Comparison of ENCODE assay signal across 8 mouse cellular contexts in the genomic region with DNA sequence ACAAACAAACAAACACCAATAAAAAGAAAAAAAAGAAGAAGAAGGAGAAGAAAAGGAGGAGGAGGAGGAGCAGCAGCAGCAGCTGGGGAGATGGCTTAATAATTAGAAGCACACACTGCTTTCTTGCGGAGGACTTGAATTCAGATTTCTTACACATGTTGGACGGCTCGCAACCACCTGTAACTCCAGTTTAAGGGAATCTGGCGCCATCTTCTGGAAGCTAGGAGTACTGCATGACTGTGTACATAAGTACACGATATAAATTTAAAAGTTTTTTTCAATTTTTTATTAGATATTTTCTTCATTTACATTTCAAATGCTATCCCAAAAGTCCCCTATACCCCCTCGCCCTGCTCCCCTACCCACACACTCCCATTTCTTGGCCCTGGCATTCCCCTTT. TPM values are rescaled to one million over a fixed set of nuclear protein-coding genes. Genes with fewer than 3 reads are reported as not detected.
DNase-seq lines count a peak whose midpoint lies in the region.

No protein-coding gene starts in this region.

- peak; percentile 58 for DNase-seq in gastrocnemius, adult 18-20 months (ENCODE audit: low spot score)
- no peak for DNase-seq in gastrocnemius, postnatal 25 days
- peak; percentile 32 for DNase-seq in right cerebral cortex, adult 18-20 months
- DNase-seq in right cerebral cortex, postnatal 25 days = no peak
- DNase-seq in cerebellum, adult 8-10 months = peak; percentile 57
- peak; percentile 85 for DNase-seq in induced T-regulatory cell, adult 2 months (ENCODE audit: low read depth)
- DNase-seq in lung, postnatal 25 days (ENCODE audit: low spot score) = peak; percentile 41
- DNase-seq in testis, postnatal 14 days (ENCODE audit: low spot score) = peak; percentile 58

RNA-seq across cellular contexts. Expression of a gene that starts 29.9 kb away (rescaled TPM):
- total RNA-seq in gastrocnemius, adult 18-20 months (2021) = not detected
- under 1 TPM in 1 of 2 experiments, not detected in 1; 0.38 TPM for total RNA-seq in gastrocnemius, postnatal 25 days (2021)

RNA-seq across cellular contexts. Expression of a gene that starts 38.0 kb away (rescaled TPM):
- total RNA-seq in gastrocnemius, adult 18-20 months (2021) = 10 to 100 TPM; 25.8 to 26.2 TPM
- total RNA-seq in gastrocnemius, postnatal 25 days (2021) = 10 to 100 TPM; 23.7 to 25.4 TPM

RNA-seq across cellular contexts. Expression of a gene that starts 43.0 kb away (rescaled TPM):
- total RNA-seq in gastrocnemius, adult 18-20 months (2021) = not detected
- under 1 TPM; 0.20 to 0.27 TPM for total RNA-seq in gastrocnemius, postnatal 25 days (2021)

Comparison
In these comparisons a context has a peak if more than half of its experiments do, and no peak if none do; other contexts are left out.
1. DNase-seq: peak in gastrocnemius, adult 18-20 months (single experiment), right cerebral cortex, adult 18-20 months (single experiment), cerebellum, adult 8-10 months (single experiment), induced T-regulatory cell, adult 2 months (single experiment), lung, postnatal 25 days (single experiment) and testis, postnatal 14 days (single experiment); none in gastrocnemius, postnatal 25 days (single experiment) and right cerebral cortex, postnatal 25 days (single experiment).